Mouse (Mus musculus) lung, embryonic 14.5 days (tissue): Measurements from ENCODE around the gene Lcn2. TPM values are rescaled to one million over a fixed set of nuclear protein-coding genes. Genes with fewer than 3 reads are reported as not detected.

Experiments used
- ATAC-seq: fragments of 200-750 bp; cut with Nextera tagmentation; 2 replicates; pipeline ENCODE4 v1.8.0; 2017; ENCODE audit warnings: mild to moderate bottlenecking, moderate TSS enrichment, moderate library complexity; ENCODE audit not compliant: insufficient read depth
- DNase-seq: peaks from one replicate; pipeline ENCODE4 v3.0.0-alpha.2; 2015
- H3K27ac ChIP-seq: fragments of 300-500 bp; sonication (generic); 2 replicates; pipeline ENCODE4 v1.5.1; 2014; ENCODE audit warnings: low read depth, mild to moderate bottlenecking, moderate library complexity
- H3K27me3 ChIP-seq: fragments of 300-500 bp; sonication (generic); 2 replicates; pipeline ENCODE4 v1.6.1; 2014; ENCODE audit warnings: low read length, control low read depth; ENCODE audit not compliant: insufficient read depth
- H3K36me3 ChIP-seq: fragments of 300-500 bp; sonication (generic); 2 replicates; pipeline ENCODE4 v1.6.1; 2014; ENCODE audit warnings: control low read depth; ENCODE audit not compliant: insufficient read depth
- H3K4me1 ChIP-seq: fragments of 300-500 bp; sonication (generic); 2 replicates; pipeline ENCODE4 v1.6.1; 2014; ENCODE audit warnings: antibody characterized with exemption, control low read depth; ENCODE audit not compliant: insufficient read depth
- H3K4me2 ChIP-seq: fragments of 300-500 bp; sonication (generic); 2 replicates; pipeline ENCODE4 v1.6.1; 2014; ENCODE audit warnings: mild to moderate bottlenecking
- H3K4me3 ChIP-seq: fragments of 300-500 bp; sonication (generic); 2 replicates; pipeline ENCODE4 v1.5.1; 2014; ENCODE audit warnings: low read depth, low read length
- H3K9ac ChIP-seq: fragments of 300-500 bp; sonication (generic); 2 replicates; pipeline ENCODE4 v1.6.1; 2014
- H3K9me3 ChIP-seq: fragments of 300-500 bp; sonication (generic); 2 replicates; pipeline ENCODE4 v1.6.1; 2016; ENCODE audit warnings: low read depth, low read length, control low read depth
- CTCF ChIP-seq: IDR thresholded peaks from 2 replicates; pipeline ENCODE4 v1.5.1; 2016; ENCODE audit warnings: antibody characterized with exemption, low read depth
- WGBS: fragments of 180-500 bp; shearing (Covaris S2); extraction: QIAGEN DNeasy Blood & Tissue Kit; methylation state at CpG from one replicate; pipeline ENCODE4 v1.1.7; 2014; 5-methylcytosine and 5-hydroxymethylcytosine counted together
- polyA plus RNA-seq: library from polyadenylated mRNA; unstranded; fragments of >200 nt; fragmentation: Nextera tagmentation; extraction: Ambion mirVana; gene quantifications from 2 replicates; pipeline ENCODE4 v1.2.1, GENCODE M21; 2014

Lcn2 gene
- polyA plus RNA-seq, 1 experiment from 2014 or later = not detected

DNA sequence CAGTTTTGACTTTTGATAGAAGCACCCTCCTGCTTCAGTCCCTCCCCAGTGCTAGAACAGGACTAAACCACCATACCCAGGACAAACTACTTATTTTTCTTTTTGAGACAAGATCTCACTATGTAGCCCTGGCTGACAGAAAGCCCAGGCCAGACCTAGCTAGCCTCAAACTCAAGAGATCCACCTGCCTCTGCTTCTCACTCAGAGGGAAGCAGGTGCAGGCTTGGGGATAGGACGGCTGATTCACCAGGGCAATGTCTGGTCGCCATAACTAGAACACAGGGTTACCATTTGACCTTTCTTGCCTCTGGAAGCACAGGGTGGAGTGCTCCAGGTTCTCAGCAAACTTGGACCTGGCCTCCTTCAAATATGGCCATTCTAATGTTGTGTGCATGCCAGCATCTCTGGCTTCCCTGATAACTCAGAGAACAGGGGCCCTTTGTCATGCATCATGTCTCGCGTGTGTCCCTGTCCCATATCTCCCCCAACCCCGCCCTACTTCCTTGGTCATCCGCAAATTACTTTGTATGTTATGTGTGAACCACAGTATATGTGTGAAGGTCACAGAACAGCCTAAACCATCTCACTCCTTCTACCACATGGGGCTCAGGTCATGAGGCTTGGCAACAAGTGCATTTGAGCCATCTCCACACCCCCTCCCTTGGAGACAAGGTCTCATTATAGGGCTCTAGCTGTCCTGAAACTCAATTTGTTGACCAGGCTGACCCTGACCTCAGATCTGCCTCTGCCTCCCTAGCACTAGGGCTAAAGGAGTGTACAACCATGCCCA, 24.9 kb upstream of the Lcn2 start:
- no peaks in the 10 kb centered on the region for H3K27me3 ChIP-seq
- H3K36me3 ChIP-seq = peaks cover 42% of the 10 kb centered on the region
- no peaks in the 10 kb centered on the region for H3K4me1 ChIP-seq
- no peak overlapping the region for H3K4me3 ChIP-seq
- 80% methylated on average over 6 of the region's 6 CpGs for WGBS
- DNase-seq (no peak), ATAC-seq (no peak)
- H3K9me3 ChIP-seq = no peaks in the 10 kb centered on the region
- no peak overlapping the region for H3K4me2 ChIP-seq
- H3K9ac ChIP-seq = no peak overlapping the region
- TF ChIP-seq CTCF = no peak
- H3K27ac ChIP-seq = no peak overlapping the region

DNA sequence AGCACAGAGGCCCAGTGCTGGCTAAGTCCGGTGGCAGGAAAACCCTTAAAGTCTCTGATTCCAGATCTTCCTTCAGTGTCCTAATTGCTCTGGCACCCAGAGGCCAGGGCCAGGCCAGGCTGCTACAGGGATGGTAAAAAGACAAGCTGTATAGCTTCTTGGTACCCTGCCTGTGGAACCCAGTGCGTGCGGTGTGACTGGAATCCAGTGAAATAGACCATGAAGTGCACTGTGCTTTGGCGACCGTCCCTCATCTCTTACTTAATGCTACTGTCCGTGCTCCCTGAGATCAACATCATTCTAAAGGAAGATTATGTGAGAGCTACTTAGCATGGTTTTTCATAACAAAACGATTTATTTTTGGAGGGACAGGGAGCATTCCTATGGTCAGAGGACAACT, 23.4 kb upstream of the Lcn2 start:
- H3K36me3 ChIP-seq = peaks cover 26% of the 10 kb centered on the region
- H3K9me3 ChIP-seq = no peaks in the 10 kb centered on the region
- no peak overlapping the region for H3K4me3 ChIP-seq
- no peaks in the 10 kb centered on the region for H3K27me3 ChIP-seq
- H3K27ac ChIP-seq = no peak overlapping the region
- no peak overlapping the region for H3K9ac ChIP-seq
- no peak for TF ChIP-seq CTCF
- no peak for ATAC-seq
- no peaks in the 10 kb centered on the region for H3K4me1 ChIP-seq
- no peak overlapping the region for H3K4me2 ChIP-seq
- WGBS = 76% methylated on average over 7 of the region's 7 CpGs
- DNase-seq = no peak

DNA sequence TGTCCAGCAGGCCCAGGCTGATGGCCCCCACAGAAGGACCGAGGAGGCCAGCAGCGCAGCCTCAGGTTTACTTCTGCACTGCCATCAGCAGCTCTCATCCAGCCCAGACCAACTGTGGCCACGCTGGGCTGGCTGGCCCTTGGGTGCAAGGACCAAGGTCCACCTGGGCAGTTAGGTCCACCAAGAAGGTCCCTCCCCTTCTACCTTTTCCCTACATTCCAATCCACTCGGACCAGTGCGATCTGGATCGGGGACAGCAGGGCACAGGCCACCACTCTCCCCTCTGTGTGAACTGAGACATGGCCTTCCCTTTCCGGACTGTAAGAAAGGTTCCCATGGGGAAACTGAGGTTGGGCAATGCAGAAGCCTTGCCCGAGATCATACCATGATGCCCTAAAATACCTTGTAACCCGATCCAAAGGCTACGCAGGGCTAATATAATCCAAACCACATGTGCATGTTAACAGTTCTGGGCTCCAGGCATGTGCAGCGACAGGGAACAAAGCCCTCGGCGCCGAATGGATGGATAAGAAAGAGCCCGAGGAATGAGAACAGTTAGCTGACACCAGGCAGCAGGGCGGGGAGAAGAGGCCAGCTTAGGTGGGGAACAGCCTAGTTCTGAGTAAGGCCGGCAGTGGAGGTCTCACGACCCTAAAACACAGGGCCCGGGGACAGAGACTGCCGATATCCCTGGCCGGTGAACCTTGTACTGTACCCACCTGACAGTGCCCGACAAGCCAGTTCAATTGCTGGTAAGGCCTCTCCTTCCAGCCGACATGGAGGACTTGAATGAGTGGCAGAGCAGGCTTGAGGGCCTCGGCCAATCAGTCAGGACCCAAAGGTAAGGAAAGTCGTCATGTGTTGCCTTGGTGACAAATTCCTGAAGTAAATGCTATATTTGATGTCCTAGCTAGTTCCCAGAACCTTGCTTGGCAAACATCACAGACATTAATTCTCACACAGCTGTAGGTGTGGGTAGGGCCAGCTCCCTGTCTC, 20.7 kb upstream of the Lcn2 start:
- Histone ChIP-seq H3K27me3 (no peaks in the 10 kb centered on the region), H3K36me3 (no peaks in the 10 kb centered on the region), H3K4me1 (no peaks in the 10 kb centered on the region), H3K9ac (no peak overlapping the region), H3K4me2 (no peak overlapping the region), H3K4me3 (no peak overlapping the region), H3K9me3 (no peaks in the 10 kb centered on the region), H3K27ac (0 out of 2 replicates have a peak overlapping the region, but pooled peaks have one; percentile 4)
- peak; percentile 35; the same call in 1 of the 2 replicates for ATAC-seq
- peak; percentile 45 for DNase-seq
- no peak for TF ChIP-seq CTCF
- 52% methylated on average over 25 of the region's 25 CpGs for WGBS

DNA sequence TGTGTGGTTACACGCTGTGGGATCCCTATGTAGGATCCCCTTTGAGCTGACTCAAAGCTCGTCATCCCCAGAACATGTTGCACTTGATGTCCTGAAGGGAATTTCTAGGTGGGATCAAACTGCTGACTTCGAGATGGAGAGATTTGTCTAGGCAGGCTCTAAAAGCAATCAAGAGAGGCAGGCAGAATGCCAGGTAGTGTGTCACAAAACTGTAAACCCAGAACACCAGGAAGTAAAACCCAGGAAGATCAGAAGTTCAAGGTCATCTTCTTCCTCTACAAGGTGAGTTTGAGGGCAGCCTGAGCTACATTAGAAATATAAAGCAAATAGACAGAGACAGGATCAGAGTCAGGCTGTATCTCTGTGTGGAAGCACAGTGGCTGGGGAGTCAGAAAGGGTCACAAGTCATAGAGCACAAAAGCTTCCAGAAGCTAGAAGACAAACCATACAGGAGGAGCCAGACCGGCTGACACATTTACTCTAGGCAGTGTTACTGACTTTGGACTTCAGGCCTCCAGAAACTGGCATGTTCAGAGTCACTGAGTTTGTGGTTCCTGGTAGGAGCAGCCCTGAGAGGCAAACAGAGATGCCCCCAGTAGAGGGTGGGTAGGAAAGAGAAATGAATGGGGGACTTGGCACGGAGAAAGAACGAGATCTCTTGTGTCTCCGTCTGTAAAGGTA, 19.2 kb upstream of the Lcn2 start:
- ATAC-seq (no peak), DNase-seq (no peak)
- Histone ChIP-seq H3K9me3 (no peaks in the 10 kb centered on the region), H3K4me3 (no peak overlapping the region), H3K4me1 (no peaks in the 10 kb centered on the region), H3K27ac (no peak overlapping the region), H3K27me3 (no peaks in the 10 kb centered on the region), H3K4me2 (no peak overlapping the region), H3K9ac (no peak overlapping the region), H3K36me3 (peaks cover 2% of the 10 kb centered on the region; the same call in 1 of the 2 replicates)
- 74% methylated on average over 7 of the region's 7 CpGs for WGBS
- no peak for TF ChIP-seq CTCF

DNA sequence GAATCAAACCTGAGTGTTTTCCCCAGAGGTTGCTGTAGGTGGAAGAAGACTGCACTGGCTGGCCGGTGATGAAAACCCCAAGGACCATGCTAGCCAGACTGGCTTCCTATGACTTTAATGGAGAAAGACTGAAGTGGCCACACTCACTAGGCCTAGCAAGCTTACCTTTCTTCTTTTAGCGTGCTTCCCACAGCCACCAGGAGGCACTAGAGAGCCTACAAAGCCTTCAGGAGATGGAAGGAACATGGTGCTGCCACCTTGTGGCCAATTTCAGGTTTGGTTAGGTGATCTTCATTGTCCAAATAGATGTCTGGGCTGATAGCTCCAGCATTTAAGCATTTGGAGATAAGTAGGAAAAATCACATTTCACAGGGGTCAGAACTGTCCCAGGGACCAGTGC, 16.6 kb upstream of the Lcn2 start:
- ATAC-seq (peak; percentile 36; the same call in 1 of the 2 replicates), DNase-seq (peak; percentile 99)
- Histone ChIP-seq H3K27ac (no peak overlapping the region), H3K4me1 (no peaks in the 10 kb centered on the region), H3K4me2 (no peak overlapping the region), H3K9me3 (no peaks in the 10 kb centered on the region), H3K9ac (no peak overlapping the region), H3K4me3 (no peak overlapping the region), H3K36me3 (peaks cover 28% of the 10 kb centered on the region), H3K27me3 (no peaks in the 10 kb centered on the region)
- 17% methylated on average over 2 of the region's 2 CpGs for WGBS
- TF ChIP-seq CTCF = peak; percentile 100

DNA sequence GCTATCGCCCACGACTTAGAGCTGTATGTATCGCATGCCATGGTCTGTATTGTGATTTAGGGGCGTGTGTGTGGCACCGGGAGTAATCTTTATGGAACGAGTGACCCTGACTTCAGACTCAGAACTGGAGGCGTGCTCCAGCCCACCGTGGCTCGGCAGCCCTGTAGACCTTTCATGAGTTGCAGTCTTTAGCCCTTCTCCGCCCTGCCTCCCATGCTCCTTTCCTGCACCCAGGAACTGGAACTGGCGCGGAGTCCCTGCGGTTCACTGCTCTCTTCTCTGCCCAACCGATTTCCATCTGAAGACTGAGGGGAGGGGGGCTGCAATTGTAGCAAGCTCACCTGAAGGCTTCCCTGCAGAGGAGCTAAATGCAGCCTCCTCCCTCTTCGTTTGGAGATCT, 8.6 kb upstream of the Lcn2 start:
- ATAC-seq = no peak

More for the DNA sequence above, 8.6 kb upstream of the Lcn2 start:
- peaks cover 6% of the 10 kb centered on the region for H3K4me1 ChIP-seq
- peaks cover 23% of the 10 kb centered on the region for H3K36me3 ChIP-seq
- no peaks in the 10 kb centered on the region for H3K9me3 ChIP-seq
- no peak for DNase-seq
- TF ChIP-seq CTCF = no peak
- under 1% methylated on average over 15 of the region's 15 CpGs for WGBS
- peak overlapping the region; percentile 91; the same call in 1 of the 2 replicates for H3K27ac ChIP-seq
- peak overlapping the region; percentile 92 for H3K4me3 ChIP-seq
- H3K4me2 ChIP-seq = peak overlapping the region; percentile 96
- H3K27me3 ChIP-seq = no peaks in the 10 kb centered on the region
- peak overlapping the region; percentile 77 for H3K9ac ChIP-seq
